Mouse (Mus musculus) lung, adult 2 months (tissue): ENCODE data around the gene Plscr3. TPM values are rescaled to one million over a fixed set of nuclear protein-coding genes. Genes with fewer than 3 reads are reported as not detected.

Experiments
- DNase-seq: peaks from one replicate; pipeline ENCODE4 v3.0.0; 2022
- H3K4me1 ChIP-seq: fragments of 200-500 bp; 2 replicates; pipeline ENCODE4 v1.6.1; 2011; ENCODE audit warnings: low read length; ENCODE audit not compliant: control insufficient read depth, insufficient read depth
- H3K4me3 ChIP-seq: fragments of 200-500 bp; replicated peaks from 2 replicates; pipeline ENCODE3; 2011; ENCODE audit warnings: low read depth, mild to moderate bottlenecking, control low read depth, low read length; ENCODE audit errors: extremely low read depth
- CTCF ChIP-seq: fragments of 200-500 bp; IDR thresholded peaks from 2 replicates; pipeline ENCODE4 v1.5.1; 2011; ENCODE audit warnings: mild to moderate bottlenecking, low read length, control low read depth; ENCODE audit not compliant: insufficient read depth
- POLR2A ChIP-seq: fragments of 200-500 bp; IDR thresholded peaks from 2 replicates; pipeline ENCODE4 v1.6.1; 2011; ENCODE audit warnings: low read depth, mild to moderate bottlenecking, control low read depth, low read length, borderline replicate concordance; ENCODE audit errors: extremely low read depth
- WGBS: fragments of 180-500 bp; shearing (Covaris S2); methylation state at CpG from one replicate; pipeline ENCODE4 v1.1.7; 2018; 5-methylcytosine and 5-hydroxymethylcytosine counted together
- polyA plus RNA-seq: library from polyadenylated mRNA; depleted of rRNA; stranded (reverse); fragments of >200 nt; gene quantifications from 2 replicates; pipeline ENCODE4 v1.2.3, GENCODE M21; 2012; rRNA removed

The Plscr3 gene
- polyA plus RNA-seq: 192 and 225 TPM in 2 replicates

DNA sequence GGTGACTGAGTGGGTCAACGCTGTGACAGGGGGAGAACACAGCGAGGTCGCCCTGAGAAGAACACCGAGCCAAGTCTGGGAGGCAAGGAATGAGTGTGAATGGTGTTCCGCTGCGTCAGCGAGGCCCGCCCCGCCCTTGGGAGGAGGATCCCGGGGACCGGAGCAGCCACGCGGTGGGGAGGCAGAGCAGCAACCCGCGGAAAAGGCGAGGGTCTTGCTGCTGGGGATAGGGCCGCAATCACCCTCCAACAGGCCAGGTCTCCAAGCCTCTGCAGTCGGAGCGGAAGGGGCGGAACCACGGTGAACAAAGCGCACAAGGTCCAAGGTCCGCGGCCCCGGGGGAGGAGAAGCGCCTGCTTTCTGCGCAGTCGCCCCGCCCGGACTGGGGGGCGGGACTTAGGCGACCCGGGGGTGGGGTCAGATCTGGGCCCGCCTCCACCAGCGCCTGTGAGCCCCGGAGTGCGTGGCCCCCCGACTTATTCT, at the start of gene Plscr3:
Plscr3 (plus strand) TSS at position 179 of the 483 bp plus-strand sequence.
- DNase-seq: peak; percentile 94
- Histone ChIP-seq H3K4me3 (peak within 1 kb of the TSS; percentile 88), H3K4me1 (peaks cover 19% of the 10 kb centered on the region)
- TF ChIP-seq CTCF (no peak), POLR2A (peak; percentile 85; the same call in 1 of the 2 replicates)
- 1% methylated on average over 36 of the region's 38 CpGs for WGBS

DNA sequence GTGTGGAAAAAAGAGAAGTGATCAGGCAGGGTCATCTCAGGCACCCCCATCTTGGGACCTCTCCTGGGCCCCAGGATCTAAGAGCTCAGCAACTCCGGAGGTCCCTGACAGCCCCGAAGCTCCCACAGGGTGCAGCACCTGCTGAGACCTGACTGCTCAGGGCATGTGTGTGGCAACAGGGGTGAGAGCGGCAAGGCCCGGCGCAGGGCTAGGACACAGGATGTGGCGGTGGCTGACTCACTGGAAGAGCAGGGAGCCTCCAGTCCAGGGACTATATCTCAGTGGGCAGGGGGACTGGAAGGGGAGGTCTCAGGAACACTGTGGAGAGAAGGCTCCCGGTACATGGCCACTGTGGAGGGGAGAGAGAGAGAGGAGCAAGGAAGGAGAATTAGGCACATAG, 48.3 kb upstream of the Plscr3 start:
- TF ChIP-seq CTCF: no peak
- DNase-seq: no peak
- WGBS: 81% methylated on average over 7 of the region's 7 CpGs
- Histone ChIP-seq H3K4me3 (no peak overlapping the region), H3K4me1 (peaks cover 15% of the 10 kb centered on the region)

DNA sequence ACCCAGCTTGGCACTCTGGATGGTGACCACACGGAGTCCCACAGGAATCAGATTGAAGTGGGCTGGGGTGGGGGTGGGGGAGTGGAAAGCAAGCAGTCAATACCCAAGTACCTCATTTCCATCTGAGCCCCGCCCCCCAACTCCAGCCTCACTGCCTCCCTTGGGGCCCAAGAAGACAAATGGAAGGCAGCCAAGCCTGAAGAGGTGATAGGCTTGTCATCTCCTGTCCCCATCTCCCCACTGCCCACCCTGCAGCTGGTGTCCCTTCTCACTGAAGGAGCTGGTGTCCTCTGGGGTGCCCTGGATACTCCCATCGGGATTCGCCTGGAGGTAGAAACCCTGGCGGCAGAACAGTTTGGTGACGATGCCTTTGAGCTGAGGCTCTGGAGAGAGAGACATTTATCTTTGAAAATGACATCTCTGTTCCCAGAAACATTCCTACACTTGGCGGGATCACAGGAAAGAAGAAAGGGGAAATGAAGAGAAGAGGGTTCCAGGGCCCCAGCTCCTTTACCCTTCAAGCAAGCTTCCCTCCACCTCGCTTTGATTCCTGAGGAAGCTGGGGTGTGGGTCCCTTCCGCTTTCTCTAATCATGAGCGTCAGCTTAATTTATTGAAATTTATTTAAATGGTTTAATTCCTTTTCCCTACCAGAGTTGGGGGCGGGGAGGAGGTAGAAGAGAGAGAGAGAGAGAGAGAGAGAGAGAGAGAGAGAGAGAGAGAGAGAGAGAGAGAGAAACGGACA, 46.6 kb upstream of the Plscr3 start:
- no peak overlapping the region for H3K4me3 ChIP-seq
- 49% methylated on average over 12 of the region's 12 CpGs for WGBS
- TF ChIP-seq POLR2A (no peak), CTCF (no peak)
- peaks cover 20% of the 10 kb centered on the region for H3K4me1 ChIP-seq
- DNase-seq: no peak

DNA sequence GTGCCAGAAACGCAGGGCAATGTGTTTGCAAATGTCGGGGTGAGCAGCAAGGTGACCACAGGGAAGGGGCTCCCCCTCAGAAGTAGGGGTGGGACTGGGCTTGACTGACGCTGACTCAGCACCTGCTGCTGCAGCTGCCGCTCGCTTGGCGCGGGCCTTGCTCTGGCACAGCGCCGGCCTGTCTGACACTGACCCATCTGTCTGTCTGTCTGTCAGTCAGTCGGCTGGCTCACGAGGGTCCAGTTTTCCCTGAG, 46.1 kb upstream of the Plscr3 start:
- H3K4me3 ChIP-seq: no peak overlapping the region
- TF ChIP-seq CTCF (no peak), POLR2A (no peak)
- DNase-seq: no peak
- peaks cover 20% of the 10 kb centered on the region for H3K4me1 ChIP-seq
- WGBS: 14% methylated on average over 11 of the region's 11 CpGs

DNA sequence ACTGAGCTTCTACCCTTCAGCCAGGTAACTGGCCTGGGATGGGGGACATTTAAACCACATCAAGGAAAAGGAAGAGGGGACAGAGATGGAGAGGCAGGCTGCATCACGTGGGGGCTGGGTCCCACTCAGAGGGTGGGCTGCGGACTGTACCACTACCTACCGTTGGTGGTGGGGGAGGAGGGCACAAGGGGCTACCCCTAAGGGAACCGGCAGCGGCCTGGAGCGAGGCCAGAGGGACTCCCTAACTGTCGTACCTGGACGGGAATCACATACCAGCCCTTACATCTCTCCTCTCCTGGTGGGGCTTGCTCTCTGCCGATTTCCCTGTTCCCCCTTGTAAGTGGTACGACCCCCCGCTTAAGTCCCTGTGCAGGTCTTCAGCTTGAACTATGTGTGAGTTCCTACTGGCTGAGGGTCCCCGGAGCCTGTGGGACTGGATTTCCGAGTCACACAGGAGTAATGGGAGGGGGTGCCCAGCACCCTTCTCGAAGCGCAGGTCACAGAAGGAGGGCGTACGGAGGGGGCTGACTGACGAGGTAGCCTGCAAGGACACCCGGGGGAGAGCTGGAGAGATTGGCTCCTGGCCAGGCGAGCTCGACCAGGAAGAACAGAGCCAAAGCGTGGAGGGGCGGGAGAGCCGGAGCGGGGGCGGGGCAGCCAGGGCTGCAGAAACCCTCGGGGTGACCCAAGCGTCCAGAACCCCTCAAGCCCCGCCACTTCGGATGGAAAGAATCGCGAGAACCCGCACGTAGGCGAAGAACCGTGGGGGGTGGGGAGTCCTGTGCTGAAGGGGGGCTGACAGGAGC, 45.6 kb upstream of the Plscr3 start:
- DNase-seq: peak; percentile 37
- TF ChIP-seq CTCF (no peak), POLR2A (no peak)
- 2% methylated on average over 36 of the region's 36 CpGs for WGBS
- H3K4me1 ChIP-seq: peaks cover 20% of the 10 kb centered on the region
- peak overlapping the region; percentile 39 for H3K4me3 ChIP-seq

DNA sequence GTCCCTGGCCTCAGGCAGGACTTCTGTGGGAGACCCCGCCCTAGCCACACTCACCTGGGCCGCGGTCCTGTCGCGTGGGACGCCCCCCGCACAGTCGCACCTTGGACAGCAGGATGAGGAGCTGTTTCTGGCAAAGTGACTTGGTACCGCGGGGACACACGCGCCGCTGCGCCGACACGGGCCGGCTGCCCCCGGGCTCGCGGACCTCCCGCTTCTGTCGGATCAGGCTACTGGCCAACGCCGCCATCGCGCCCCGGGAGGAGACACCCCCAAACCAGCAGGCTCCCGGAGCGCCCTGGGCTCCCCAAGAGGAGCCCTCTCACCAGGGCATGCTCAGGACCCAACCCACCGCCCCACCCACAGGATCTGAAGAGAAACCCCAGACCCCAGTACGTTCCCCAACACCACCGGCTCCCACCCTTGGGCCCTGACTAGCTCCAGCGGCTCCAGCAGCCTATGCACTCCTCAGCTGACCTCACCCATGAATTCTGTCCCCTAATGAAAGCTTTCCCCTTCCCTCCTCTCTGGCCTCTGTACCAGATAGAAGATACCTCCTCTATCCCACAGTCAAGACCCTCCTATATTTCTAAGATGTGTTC, 44.7 kb upstream of the Plscr3 start, which contains the start of gene Fgf11:
Fgf11 (minus strand) TSS at position 479 of the 599 bp plus-strand sequence.
- WGBS: 4% methylated on average over 33 of the region's 33 CpGs
- DNase-seq: no peak
- Histone ChIP-seq H3K4me3 (peak within 1 kb of the TSS; percentile 67), H3K4me1 (peaks cover 20% of the 10 kb centered on the region)
- TF ChIP-seq CTCF (no peak), POLR2A (no peak)

DNA sequence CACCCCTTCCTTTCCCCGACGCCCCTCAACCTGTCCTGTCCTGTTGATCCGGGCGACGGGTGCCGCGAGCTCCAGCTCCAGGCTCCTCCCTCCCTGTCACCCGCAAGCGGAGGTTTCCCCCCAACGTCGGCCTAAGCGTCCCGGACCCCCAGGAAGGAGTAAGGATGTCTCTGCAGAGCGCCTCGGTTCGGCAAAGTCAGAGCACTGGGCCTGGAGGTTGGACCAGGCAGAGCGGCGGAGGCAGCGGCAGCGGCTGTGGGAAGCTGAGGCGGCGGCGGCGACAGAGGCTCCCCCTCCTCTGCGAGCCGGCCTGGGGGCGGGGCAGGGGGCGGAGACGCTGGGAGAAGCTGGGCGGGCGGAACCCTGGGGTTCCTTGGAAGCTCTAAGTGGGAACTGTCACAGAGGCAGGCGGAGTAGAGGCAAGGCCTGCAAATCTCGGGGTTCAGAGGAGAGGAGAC, 43.5 kb upstream of the Plscr3 start:
- WGBS: under 1% methylated on average over 31 of the region's 33 CpGs
- no peak for TF ChIP-seq CTCF
- peak; percentile 44; the same call in 1 of the 2 replicates for TF ChIP-seq POLR2A

DNA sequence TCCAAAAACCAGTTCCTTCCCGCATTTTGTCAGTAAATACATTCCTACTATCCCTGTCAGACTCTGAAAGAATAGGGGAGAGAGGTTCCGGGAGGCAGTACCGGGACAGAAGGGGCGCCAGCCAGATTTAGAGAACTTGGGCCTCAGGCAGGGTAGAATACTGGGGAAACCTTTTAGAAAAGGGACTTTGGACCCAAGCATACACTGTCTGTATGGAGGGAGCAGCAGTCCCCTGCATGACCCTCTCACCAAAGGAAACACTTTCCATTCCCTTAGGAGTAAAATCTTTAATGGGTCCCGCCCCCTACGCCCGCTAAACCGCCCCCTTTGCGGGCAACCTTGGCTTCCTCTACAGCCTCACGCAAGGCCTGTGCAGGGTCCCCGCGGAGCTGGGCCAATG, 42.8 kb upstream of the Plscr3 start:
- Histone ChIP-seq H3K4me3 (peak overlapping the region; percentile 35), H3K4me1 (peaks cover 20% of the 10 kb centered on the region)
- WGBS: 4% methylated on average over 12 of the region's 12 CpGs
- TF ChIP-seq POLR2A: no peak
- TF ChIP-seq CTCF: no peak
- DNase-seq: no peak

More for the DNA sequence above, 43.5 kb upstream of the Plscr3 start:
- Histone ChIP-seq H3K4me1 (peaks cover 20% of the 10 kb centered on the region), H3K4me3 (peak overlapping the region; percentile 67)
- peak; percentile 90 for DNase-seq
